Mouse (Mus musculus): Measurements from ENCODE around the gene Nelfcd. TPM values are rescaled to one million over a fixed set of nuclear protein-coding genes. Genes with fewer than 3 reads are reported as not detected.

Nelfcd gene
- 10 to 100 TPM; 18.7 to 23.3 (median 19.6) TPM for total RNA-seq (2022)

GRCm38 (mm10) chr2:174415731-174416310 is at the start of gene Nelfcd:
Gene Nelfcd (plus strand): TSS chr2:174415804.
- peak; percentile 91 to 95 for DNase-seq (ENCODE audit: low spot score in 2 of 2)

GRCm38 (mm10) chr2:174366571-174366970 is 49.0 kb upstream of the Nelfcd start:
- no peak for DNase-seq (ENCODE audit: low spot score in 2 of 2)

- DNase-seq (ENCODE audit: low spot score in 2 of 2) = no peak
These were observed 34.6 kb upstream of the Nelfcd start for GRCm38 (mm10) chr2:174381021-174381420.

GRCm38 (mm10) chr2:174391936-174392335 is 23.7 kb upstream of the Nelfcd start:
- no peak for DNase-seq (ENCODE audit: low spot score in 2 of 2)

GRCm38 (mm10) chr2:174392554-174392953 is 23.1 kb upstream of the Nelfcd start:
- DNase-seq (ENCODE audit: low spot score in 2 of 2) = no peak

- no peak for DNase-seq (ENCODE audit: low spot score in 2 of 2)
These were observed 22.2 kb upstream of the Nelfcd start for GRCm38 (mm10) chr2:174393383-174393782.

- DNase-seq (ENCODE audit: low spot score in 2 of 2) = no peak
These were observed 19.0 kb upstream of the Nelfcd start for GRCm38 (mm10) chr2:174396643-174397042.

- DNase-seq (ENCODE audit: low spot score in 2 of 2) = no peak
These were observed 18.5 kb upstream of the Nelfcd start for GRCm38 (mm10) chr2:174397065-174397464.

GRCm38 (mm10) chr2:174397881-174398280 is 17.7 kb upstream of the Nelfcd start:
- DNase-seq (ENCODE audit: low spot score in 2 of 2) = no peak

- DNase-seq (ENCODE audit: low spot score in 2 of 2) = no peak
These were observed 15.2 kb upstream of the Nelfcd start for GRCm38 (mm10) chr2:174400396-174400795.

- no peak for DNase-seq (ENCODE audit: low spot score in 2 of 2)
These were observed 5.4 kb upstream of the Nelfcd start for GRCm38 (mm10) chr2:174410222-174410621.

GRCm38 (mm10) chr2:174413127-174413526 is 2.5 kb upstream of the Nelfcd start:
- no peak for DNase-seq (ENCODE audit: low spot score in 2 of 2)

- DNase-seq (ENCODE audit: low spot score in 2 of 2) = no peak
These were observed 438 bp upstream of the Nelfcd start for GRCm38 (mm10) chr2:174415001-174415730.

- no peak for DNase-seq (ENCODE audit: low spot score in 2 of 2)
These were observed 5.5 kb downstream of the Nelfcd start for GRCm38 (mm10) chr2:174421107-174421506.

- no peak for DNase-seq (ENCODE audit: low spot score in 2 of 2)
These were observed 8.9 kb downstream of the Nelfcd start for GRCm38 (mm10) chr2:174424301-174425085.

- no peak for DNase-seq (ENCODE audit: low spot score in 2 of 2)
These were observed 11.3 kb downstream of the Nelfcd start for GRCm38 (mm10) chr2:174426856-174427255.

- DNase-seq (ENCODE audit: low spot score in 2 of 2) = no peak
These were observed 12.7 kb downstream of the Nelfcd start for GRCm38 (mm10) chr2:174428076-174428835.

GRCm38 (mm10) chr2:174428996-174429591 is 13.5 kb downstream of the Nelfcd start:
- no peak for DNase-seq (ENCODE audit: low spot score in 2 of 2)

- no peak for DNase-seq (ENCODE audit: low spot score in 2 of 2)
These were observed 19.3 kb downstream of the Nelfcd start for GRCm38 (mm10) chr2:174434943-174435342.

GRCm38 (mm10) chr2:174436076-174436701 is 20.6 kb downstream of the Nelfcd start:
- DNase-seq (ENCODE audit: low spot score in 2 of 2) = no peak

All from gastrocnemius, adult 8-10 months (tissue).